ENCODE assay signal across 14 mouse cellular contexts in the genomic region with DNA sequence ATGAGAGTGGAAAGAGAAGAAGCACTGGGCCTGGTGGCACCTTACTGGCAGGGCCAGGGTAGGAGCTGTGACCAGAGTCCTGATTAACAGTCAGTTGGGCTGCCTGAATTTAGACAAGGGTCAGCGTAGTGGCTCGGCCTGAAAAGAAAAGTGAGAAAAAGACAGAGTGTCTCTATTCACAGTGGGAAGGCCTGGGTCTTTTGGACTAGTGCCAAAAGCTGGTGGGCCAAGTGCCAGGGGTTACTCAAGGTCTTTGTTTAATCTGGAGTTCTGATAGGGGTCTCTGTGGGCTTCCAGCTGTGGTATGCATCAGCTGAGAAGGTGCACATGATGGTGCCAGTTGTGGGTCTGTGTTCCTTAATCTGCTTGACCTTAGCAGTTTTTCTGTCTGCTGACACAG.
A peak's percentile ranks its signal among the peaks of the same experiment; 100 is the strongest.
DNase-seq lines count a peak whose midpoint lies in the region; ATAC-seq and TF ChIP-seq lines count a peak whose summit lies in the region.
"Had no signal": no experiment of that assay in that cellular context is flagged by ENCODE, and none has a peak within 500 bp of the region (broad histone marks: within the 10 kb centered on the region; RNA-seq: fewer than 3 reads in every experiment).

No protein-coding gene starts in this region.

- peak; percentile 1 for DNase-seq in cerebellum, adult 11 months
- DNase-seq in cerebellum, adult 11-12 months: no peak
- DNase-seq in layer of hippocampus, postnatal 10 days (ENCODE audit: low spot score in 2 of 2): peak; percentile 25 to 38
- no peak for DNase-seq in layer of hippocampus, postnatal 36 days
- DNase-seq in forebrain, postnatal 0 days: peak; percentile 43
- DNase-seq in midbrain, postnatal 0 days (ENCODE audit: low spot score): peak; percentile 40
- DNase-seq in gastrocnemius, postnatal 10 days: no peak
- no peak for DNase-seq in spleen, postnatal 36 days (ENCODE audit: low spot score in 2 of 2)
- DNase-seq: spleen, adult 18-20 months; thymus, postnatal 25 days had no signal

- no peak overlapping the region for H3K4me2 ChIP-seq in forebrain, postnatal 0 days (ENCODE audit: low read depth)
- H3K4me2 ChIP-seq in midbrain, postnatal 0 days (ENCODE audit: low read depth, low read length, poor library complexity, severe bottlenecking): no peak overlapping the region
- H3K4me2 ChIP-seq: liver, embryonic 12.5 days had no signal

- no peaks in the 10 kb centered on the region for H3K4me1 ChIP-seq in forebrain, postnatal 0 days (ENCODE audit: insufficient read depth)
- no peaks in the 10 kb centered on the region for H3K4me1 ChIP-seq in midbrain, postnatal 0 days (ENCODE audit: insufficient read depth, low read length)
- H3K4me1 ChIP-seq: liver, embryonic 12.5 days had no signal

- H3K9ac ChIP-seq in forebrain, postnatal 0 days: no peak overlapping the region
- H3K9ac ChIP-seq in midbrain, postnatal 0 days (replicated peaks; ENCODE audit: low read length, poor library complexity, severe bottlenecking): no peak overlapping the region
- H3K9ac ChIP-seq: liver, embryonic 12.5 days had no signal

- H3K36me3 ChIP-seq in forebrain, postnatal 0 days (ENCODE audit: insufficient read depth): no peaks in the 10 kb centered on the region
- no peaks in the 10 kb centered on the region for H3K36me3 ChIP-seq in midbrain, postnatal 0 days (ENCODE audit: insufficient read depth, low read length)
- H3K36me3 ChIP-seq: liver, embryonic 12.5 days had no signal

- H3K4me3 ChIP-seq in forebrain, postnatal 0 days (ENCODE audit: low read depth, low read length): no peak overlapping the region
- H3K4me3 ChIP-seq in midbrain, postnatal 0 days (ENCODE audit: low read depth, low read length): no peak overlapping the region
- H3K4me3 ChIP-seq: erythroblast, embryonic 14.5 days; layer of hippocampus, adult 2 months; liver, embryonic 12.5 days had no signal

- H3K9me3 ChIP-seq in forebrain, postnatal 0 days (ENCODE audit: low read length): no peaks in the 10 kb centered on the region
- no peaks in the 10 kb centered on the region for H3K9me3 ChIP-seq in midbrain, postnatal 0 days (ENCODE audit: low read length)
- H3K9me3 ChIP-seq: liver, embryonic 12.5 days had no signal

- 2% methylated on average over 2 of the region's 2 CpGs for WGBS in forebrain, postnatal 0 days
- WGBS in midbrain, postnatal 0 days: 14% methylated on average over 2 of the region's 2 CpGs

- H3K27ac ChIP-seq in forebrain, postnatal 0 days (ENCODE audit: low read depth, low read length): no peak overlapping the region
- no peak overlapping the region for H3K27ac ChIP-seq in midbrain, postnatal 0 days (ENCODE audit: low read depth, low read length)
- H3K27ac ChIP-seq: layer of hippocampus, adult 2 months; liver, embryonic 12.5 days had no signal

- no peaks in the 10 kb centered on the region for H3K27me3 ChIP-seq in forebrain, postnatal 0 days (ENCODE audit: insufficient read depth, low read length)
- no peaks in the 10 kb centered on the region for H3K27me3 ChIP-seq in midbrain, postnatal 0 days (ENCODE audit: insufficient read depth, low read length)
- H3K27me3 ChIP-seq: liver, embryonic 12.5 days had no signal

- no peak for TF ChIP-seq CTCF in forebrain, postnatal 0 days (IDR thresholded peaks at IDR 0.05; ENCODE audit: low read depth)
- TF ChIP-seq CTCF in midbrain, postnatal 0 days (IDR thresholded peaks at IDR 0.05): no peak

- ATAC-seq in forebrain, postnatal 0 days: 0 out of 2 replicates have a peak, but pooled peaks have one; percentile 40
- peak; percentile 31; the same call in 1 of the 2 replicates for ATAC-seq in midbrain, postnatal 0 days (ENCODE audit: low FRiP score)
- ATAC-seq: intestine, embryonic 16.5 days; liver, embryonic 12.5 days had no signal

Comparison
In these comparisons a context has a peak if more than half of its experiments do, and no peak if none do; other contexts are left out.
1. DNase-seq: peak in cerebellum, adult 11 months (single experiment), layer of hippocampus, postnatal 10 days (2 of 2), forebrain, postnatal 0 days (single experiment) and midbrain, postnatal 0 days (single experiment); none in cerebellum, adult 11-12 months (single experiment), layer of hippocampus, postnatal 36 days (0 of 2), gastrocnemius, postnatal 10 days (single experiment) and spleen, postnatal 36 days (0 of 2).